Mouse (Mus musculus) olfactory bulb, adult 2 months (tissue): Measurements from ENCODE around the gene Cep95.

Source experiments
- CTCF ChIP-seq: fragments of 200-500 bp; IDR thresholded peaks from 2 replicates; pipeline ENCODE4 v1.5.1; 2012; ENCODE audit warnings: low read depth, mild to moderate bottlenecking, low read length, moderate library complexity; ENCODE audit not compliant: insufficient read depth
- POLR2A ChIP-seq: fragments of 200-500 bp; IDR thresholded peaks from 2 replicates; pipeline ENCODE4 v1.6.1; 2012; ENCODE audit warnings: mild to moderate bottlenecking, low read depth, low read length, moderate library complexity; ENCODE audit not compliant: insufficient read depth

DNA sequence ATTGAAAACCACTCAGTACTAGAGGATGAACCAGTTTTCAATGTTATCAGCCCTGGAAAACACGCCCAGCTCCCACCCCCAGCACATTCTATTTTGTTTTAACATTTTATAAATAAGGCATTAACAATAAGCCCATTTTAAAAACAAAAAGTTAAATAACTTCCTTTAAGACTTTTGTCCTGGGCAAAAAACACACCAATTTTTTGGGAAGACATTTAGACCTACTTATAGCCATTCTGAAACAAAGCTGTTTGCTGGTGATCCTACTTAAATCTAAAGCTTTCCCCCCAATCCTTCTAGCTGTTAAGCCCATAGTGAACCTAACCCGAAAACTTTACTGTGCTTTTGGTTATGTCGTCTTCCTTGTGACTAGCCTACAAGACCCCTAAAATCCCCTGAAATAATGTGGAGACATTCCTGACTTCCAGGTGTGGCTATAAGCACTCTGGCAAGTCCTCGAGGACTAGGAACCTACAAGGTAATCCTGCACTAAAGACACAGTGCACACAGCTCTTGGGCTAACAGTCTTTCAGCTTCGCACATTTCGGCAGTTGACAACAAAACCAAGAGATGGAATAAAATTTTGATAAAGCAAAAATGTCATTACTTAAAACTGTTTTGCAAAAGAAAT, 8.3 kb upstream of the Cep95 start:
- TF ChIP-seq CTCF (no peak), POLR2A (no peak)
